Mouse (Mus musculus) cerebellum, adult 2 months (tissue): ENCODE data around the gene Nme4. TPM values are rescaled to one million over a fixed set of nuclear protein-coding genes. Genes with fewer than 3 reads are reported as not detected.
A peak's percentile ranks its signal among the peaks of the same experiment; 100 is the strongest.

Source experiments
- DNase-seq, 2 experiments: peaks; one replicate each; pipeline ENCODE4 v3.0.0; 2021
- H3K27ac ChIP-seq: fragments of 200-500 bp; 2 replicates; pipeline ENCODE4 v1.5.1; 2012; ENCODE audit warnings: low read length, control low read depth, inconsistent platforms; ENCODE audit not compliant: insufficient read depth
- H3K27me3 ChIP-seq: fragments of 200-500 bp; 2 replicates; pipeline ENCODE4 v1.6.1; 2012; ENCODE audit warnings: inconsistent platforms, mild to moderate bottlenecking, low read length, moderate library complexity; ENCODE audit not compliant: control insufficient read depth, insufficient read depth
- H3K4me1 ChIP-seq: fragments of 200-500 bp; 2 replicates; pipeline ENCODE4 v1.6.1; 2011; ENCODE audit warnings: low read length; ENCODE audit not compliant: control insufficient read depth, insufficient read depth
- H3K4me3 ChIP-seq: fragments of 200-500 bp; replicated peaks from 2 replicates; pipeline ENCODE3; 2011; ENCODE audit warnings: mild to moderate bottlenecking, low read depth, low read length, control low read depth; ENCODE audit not compliant: insufficient read depth
- CTCF ChIP-seq: fragments of 200-500 bp; IDR thresholded peaks from 2 replicates; pipeline ENCODE4 v1.5.1; 2011; ENCODE audit warnings: low read depth, mild to moderate bottlenecking, control low read depth, low read length, moderate library complexity, borderline replicate concordance; ENCODE audit not compliant: insufficient read depth
- POLR2A ChIP-seq: fragments of 200-500 bp; IDR thresholded peaks from 2 replicates; pipeline ENCODE4 v1.6.1; 2011; ENCODE audit warnings: low read length, control low read depth, borderline replicate concordance; ENCODE audit not compliant: insufficient read depth
- WGBS: fragments of 180-500 bp; shearing (Covaris S2); methylation state at CpG from one replicate; pipeline ENCODE4 v1.1.7; 2018; 5-methylcytosine and 5-hydroxymethylcytosine counted together
- polyA plus RNA-seq: library from polyadenylated mRNA; depleted of rRNA; stranded (reverse); fragments of >200 nt; gene quantifications from 2 replicates; pipeline ENCODE4 v1.2.3, GENCODE M21; 2012; rRNA removed

Gene Nme4
- polyA plus RNA-seq, result 6.2 and 6.7 TPM in 2 replicates

GRCm38 (mm10) chr17:26095121-26095740 is at the start of gene Nme4:
TSS of gene Nme4 (minus strand) at chr17:26095602.
- Histone ChIP-seq H3K27me3 (no peaks in the 10 kb centered on the region), H3K27ac (no peak within 1 kb of the TSS), H3K4me1 (no peaks in the 10 kb centered on the region), H3K4me3 (peak within 1 kb of the TSS; percentile 68)
- TF ChIP-seq CTCF (no peak), POLR2A (peak; percentile 69; the same call in 1 of the 2 replicates)
- peak; percentile 74 to 79 for DNase-seq
- WGBS, result 1% methylated on average over 47 of the region's 47 CpGs

- H3K27me3 ChIP-seq, result no peaks in the 10 kb centered on the region
- 87% methylated on average over 5 of the region's 5 CpGs for WGBS
- no peak for DNase-seq
- no peaks in the 10 kb centered on the region; the same call in 1 of the 2 replicates for H3K4me1 ChIP-seq
- TF ChIP-seq CTCF (no peak), POLR2A (no peak)
- no peak overlapping the region for H3K4me3 ChIP-seq
- no peak overlapping the region for H3K27ac ChIP-seq
Observed at GRCm38 (mm10) chr17:26143386-26143785, 48.0 kb upstream of the Nme4 start.

- TF ChIP-seq POLR2A (no peak), CTCF (no peak)
- DNase-seq, result no peak
- no peak overlapping the region for H3K27ac ChIP-seq
- H3K4me3 ChIP-seq, result no peak overlapping the region
- 77% methylated on average over 4 of the region's 4 CpGs for WGBS
- peaks cover 2% of the 10 kb centered on the region; the same call in 1 of the 2 replicates for H3K4me1 ChIP-seq
- H3K27me3 ChIP-seq, result no peaks in the 10 kb centered on the region
Observed at GRCm38 (mm10) chr17:26142796-26143195, 47.4 kb upstream of the Nme4 start.

GRCm38 (mm10) chr17:26138901-26139381 is 43.5 kb upstream of the Nme4 start:
- no peak for TF ChIP-seq CTCF
- no peak for TF ChIP-seq POLR2A
- peaks cover 5% of the 10 kb centered on the region for H3K4me1 ChIP-seq
- H3K27me3 ChIP-seq, result no peaks in the 10 kb centered on the region
- DNase-seq, result no peak
- H3K4me3 ChIP-seq, result peak overlapping the region; percentile 59
- H3K27ac ChIP-seq, result no peak overlapping the region; the same call in 1 of the 2 replicates
- under 1% methylated on average over 52 of the region's 58 CpGs for WGBS

GRCm38 (mm10) chr17:26138239-26138836 is 42.9 kb upstream of the Nme4 start, which contains the start of gene Axin1:
TSS of gene Axin1 (plus strand) at chr17:26138688.
- H3K4me1 ChIP-seq, result peaks cover 5% of the 10 kb centered on the region
- peak; percentile 46; the same call in 1 of the 2 replicates for TF ChIP-seq CTCF
- TF ChIP-seq POLR2A, result peak; percentile 42; the same call in 1 of the 2 replicates
- peak within 1 kb of the TSS; percentile 50 for H3K27ac ChIP-seq
- peak within 1 kb of the TSS; percentile 59 for H3K4me3 ChIP-seq
- H3K27me3 ChIP-seq, result no peaks in the 10 kb centered on the region
- under 1% methylated on average over 42 of the region's 42 CpGs for WGBS
- DNase-seq, result peak; percentile 94 to 96

- Histone ChIP-seq H3K27ac (peak overlapping the region; percentile 50), H3K4me1 (peaks cover 5% of the 10 kb centered on the region), H3K27me3 (no peaks in the 10 kb centered on the region), H3K4me3 (peak overlapping the region; percentile 59)
- WGBS, result 69% methylated on average over 2 of the region's 2 CpGs
- no peak for DNase-seq
- TF ChIP-seq POLR2A (no peak), CTCF (no peak)
Observed at GRCm38 (mm10) chr17:26137751-26138130, 42.3 kb upstream of the Nme4 start.

GRCm38 (mm10) chr17:26137106-26137750 is 41.8 kb upstream of the Nme4 start:
- peaks cover 5% of the 10 kb centered on the region for H3K4me1 ChIP-seq
- no peaks in the 10 kb centered on the region for H3K27me3 ChIP-seq
- H3K27ac ChIP-seq, result no peak overlapping the region
- TF ChIP-seq POLR2A, result no peak
- no peak for DNase-seq
- 89% methylated on average over 11 of the region's 11 CpGs for WGBS
- no peak overlapping the region for H3K4me3 ChIP-seq

GRCm38 (mm10) chr17:26131856-26132853 is 36.8 kb upstream of the Nme4 start:
- Histone ChIP-seq H3K27me3 (no peaks in the 10 kb centered on the region), H3K4me1 (no peaks in the 10 kb centered on the region; the same call in 1 of the 2 replicates), H3K4me3 (no peak overlapping the region), H3K27ac (no peak overlapping the region)
- DNase-seq, result no peak
- TF ChIP-seq CTCF (no peak), POLR2A (no peak)
- 73% methylated on average over 18 of the region's 18 CpGs for WGBS
